Mouse (Mus musculus) layer of hippocampus, adult 8-10 months (tissue): ENCODE data around the gene Myo18a. TPM values are rescaled to one million over a fixed set of nuclear protein-coding genes. Genes with fewer than 3 reads are reported as not detected.

Experiments
- DNase-seq, 2 experiments: peaks; one replicate each; pipeline ENCODE4 v3.0.0; 2022; ENCODE audit warnings: low spot score in 2 of 2
- total RNA-seq, 4 experiments: library from RNA; stranded (reverse); gene quantifications; 2 replicates each; pipeline ENCODE4 v1.2.4; 2022

Myo18a gene
- total RNA-seq, 4 experiments from 2014 or later, result 136 to 156 (median 149) TPM

DNA sequence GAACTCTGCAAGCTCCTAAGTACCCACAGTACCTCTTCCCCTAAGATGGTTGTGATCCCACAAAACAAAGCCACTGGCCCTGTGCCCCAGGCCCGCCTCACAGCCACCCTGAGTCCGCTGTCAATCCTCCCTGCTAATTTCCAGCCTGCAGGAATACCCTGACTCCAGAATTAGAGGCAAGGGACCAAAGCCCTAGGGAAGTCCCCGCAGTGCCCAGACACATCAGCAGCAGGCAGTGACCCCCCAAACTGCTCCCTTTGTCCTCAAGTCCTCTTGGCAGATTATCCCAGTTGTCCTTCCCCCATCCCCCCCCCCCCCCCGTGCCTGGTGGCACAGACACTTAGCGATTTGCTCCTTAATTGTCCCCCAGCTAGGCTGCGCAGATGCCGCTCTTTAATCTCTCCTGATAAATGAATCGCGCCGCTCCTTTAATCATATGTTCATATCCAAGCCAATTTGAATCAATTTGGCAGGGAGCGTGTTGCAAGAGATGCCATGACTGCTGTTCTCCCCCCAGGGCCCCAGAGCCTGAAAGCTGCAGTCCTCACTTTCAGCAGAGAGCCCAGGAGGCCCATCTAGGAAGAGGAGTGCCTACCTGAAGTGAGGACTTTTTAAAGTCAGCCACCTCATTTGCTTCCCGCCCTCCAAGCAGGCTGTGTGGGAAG lies 104.5 kb downstream of the Myo18a start:
- no peak for DNase-seq

DNA sequence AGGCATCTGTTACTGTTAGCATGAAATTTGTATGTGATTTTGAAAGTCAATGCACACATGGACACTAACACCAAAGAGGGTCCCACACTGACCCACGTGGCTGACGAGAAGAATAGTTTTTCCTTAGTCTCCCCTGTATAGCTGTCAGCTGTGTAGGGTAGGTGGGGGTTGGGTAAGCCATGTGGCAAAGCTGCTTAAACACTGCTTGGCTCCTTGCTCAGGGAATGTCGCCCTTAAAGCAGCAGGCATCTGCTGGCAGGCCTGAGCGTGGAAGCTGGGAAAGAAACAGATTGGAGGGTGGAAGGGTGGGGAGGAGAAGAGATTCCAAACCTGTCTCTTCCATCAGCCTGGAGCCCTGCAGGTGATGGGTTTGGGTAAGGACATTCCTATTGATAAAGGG lies 108.4 kb downstream of the Myo18a start:
- DNase-seq, result peak; percentile 79 to 80

DNA sequence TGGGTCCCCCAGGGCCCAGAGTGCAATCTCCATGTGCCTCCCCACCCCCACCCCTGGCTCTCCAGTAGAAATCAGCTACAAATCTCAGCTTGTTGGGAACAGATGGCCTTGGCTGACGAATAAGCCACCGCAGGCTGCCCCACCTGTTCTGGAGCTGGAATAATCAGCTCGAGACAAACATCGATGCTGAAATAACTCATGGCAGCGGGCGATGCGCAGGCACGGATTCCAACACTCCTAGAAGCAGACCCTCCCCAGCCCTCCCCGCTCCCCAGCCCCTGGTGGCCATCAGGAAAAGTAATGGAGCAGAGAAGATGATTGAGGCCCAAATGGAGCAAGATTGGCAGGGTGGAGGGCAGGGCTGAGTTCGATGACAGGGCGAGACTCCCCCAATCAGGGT lies 109.2 kb downstream of the Myo18a start:
- peak; percentile 80 to 86 for DNase-seq

DNA sequence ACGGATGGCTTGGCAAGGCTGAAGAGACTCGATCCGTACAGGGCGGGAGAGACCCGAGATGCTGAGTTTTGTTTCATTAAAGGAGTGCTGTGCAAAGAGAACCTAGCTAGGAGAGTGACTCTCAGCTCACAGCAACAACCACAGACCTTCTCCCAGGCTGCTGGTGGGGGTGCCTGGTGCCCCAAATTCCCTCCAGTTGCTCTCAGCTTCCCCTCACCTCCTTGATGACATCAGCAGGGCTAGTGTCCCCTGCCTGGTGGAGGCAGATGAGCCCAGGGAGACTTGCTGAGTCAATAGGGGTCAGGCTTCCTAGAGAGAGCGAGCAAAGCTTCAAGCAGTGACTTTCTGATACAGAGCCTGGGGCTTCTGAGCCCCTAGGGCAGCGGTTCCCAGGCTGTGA lies 109.6 kb downstream of the Myo18a start:
- no peak for DNase-seq

DNA sequence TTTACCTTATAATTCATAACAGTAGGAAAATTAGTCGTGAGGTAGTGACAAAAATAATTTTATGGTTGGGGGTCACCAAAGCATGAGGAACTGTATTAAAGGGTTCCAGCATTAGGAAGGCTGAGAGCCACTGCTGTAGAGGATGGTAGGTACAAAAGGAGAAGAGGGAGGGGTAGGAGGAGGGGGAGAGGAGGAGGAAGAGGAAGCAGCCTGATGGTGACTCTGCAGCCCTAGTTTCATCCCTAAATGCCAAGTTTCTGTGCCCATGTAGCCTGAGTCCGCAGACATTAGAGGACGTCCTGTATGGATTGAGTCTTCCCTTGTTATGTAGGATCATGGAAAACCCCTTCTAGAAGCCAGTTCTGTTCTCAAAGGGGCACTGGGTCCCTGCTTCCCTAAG lies 110.1 kb downstream of the Myo18a start:
- no peak for DNase-seq

DNA sequence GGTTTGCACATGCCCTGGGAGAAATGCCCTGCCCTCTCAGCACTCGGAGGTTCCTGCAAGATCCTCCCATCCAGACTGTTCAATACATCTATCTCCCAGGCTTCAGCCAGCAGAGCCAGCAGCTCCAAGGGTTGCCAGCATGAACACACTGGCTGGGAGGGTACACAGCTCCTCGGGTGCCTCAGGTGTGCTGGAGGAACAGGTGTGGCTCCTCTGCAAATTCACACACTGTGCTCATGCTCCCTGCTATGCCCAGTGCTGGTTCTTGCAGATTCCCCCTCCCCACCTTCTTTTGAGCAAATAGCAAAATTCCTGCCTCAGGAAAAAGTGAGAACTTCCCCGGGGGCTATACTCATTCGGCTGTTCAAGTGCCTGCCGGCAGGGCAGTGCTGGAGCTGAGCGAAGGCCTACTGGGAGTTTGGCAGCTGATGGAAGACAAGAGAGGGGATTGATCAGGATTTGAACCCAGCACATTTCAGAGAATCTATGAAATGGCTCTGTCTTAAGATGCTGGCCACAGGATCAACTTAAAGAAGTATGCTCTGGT lies 111.7 kb downstream of the Myo18a start:
- no peak for DNase-seq

DNA sequence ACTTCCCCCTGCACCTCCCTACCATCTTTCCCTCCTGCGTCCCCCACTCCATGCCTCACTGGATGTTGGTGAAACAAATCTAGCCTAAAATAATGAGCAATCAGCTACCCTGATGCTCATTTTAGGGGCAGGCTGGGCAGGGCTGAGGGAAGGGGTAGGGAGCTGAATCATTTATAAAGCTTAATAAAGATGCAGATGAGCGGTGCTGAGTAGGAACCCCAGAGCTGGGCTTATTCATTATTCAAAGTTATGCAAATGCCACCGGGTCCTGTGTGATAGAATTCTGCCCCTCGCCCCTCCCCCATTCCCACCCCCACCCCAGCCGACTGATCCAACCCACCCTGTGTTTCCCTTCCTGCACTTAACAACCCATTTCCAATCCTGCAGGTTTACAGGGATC lies 112.2 kb downstream of the Myo18a start:
- no peak for DNase-seq

DNA sequence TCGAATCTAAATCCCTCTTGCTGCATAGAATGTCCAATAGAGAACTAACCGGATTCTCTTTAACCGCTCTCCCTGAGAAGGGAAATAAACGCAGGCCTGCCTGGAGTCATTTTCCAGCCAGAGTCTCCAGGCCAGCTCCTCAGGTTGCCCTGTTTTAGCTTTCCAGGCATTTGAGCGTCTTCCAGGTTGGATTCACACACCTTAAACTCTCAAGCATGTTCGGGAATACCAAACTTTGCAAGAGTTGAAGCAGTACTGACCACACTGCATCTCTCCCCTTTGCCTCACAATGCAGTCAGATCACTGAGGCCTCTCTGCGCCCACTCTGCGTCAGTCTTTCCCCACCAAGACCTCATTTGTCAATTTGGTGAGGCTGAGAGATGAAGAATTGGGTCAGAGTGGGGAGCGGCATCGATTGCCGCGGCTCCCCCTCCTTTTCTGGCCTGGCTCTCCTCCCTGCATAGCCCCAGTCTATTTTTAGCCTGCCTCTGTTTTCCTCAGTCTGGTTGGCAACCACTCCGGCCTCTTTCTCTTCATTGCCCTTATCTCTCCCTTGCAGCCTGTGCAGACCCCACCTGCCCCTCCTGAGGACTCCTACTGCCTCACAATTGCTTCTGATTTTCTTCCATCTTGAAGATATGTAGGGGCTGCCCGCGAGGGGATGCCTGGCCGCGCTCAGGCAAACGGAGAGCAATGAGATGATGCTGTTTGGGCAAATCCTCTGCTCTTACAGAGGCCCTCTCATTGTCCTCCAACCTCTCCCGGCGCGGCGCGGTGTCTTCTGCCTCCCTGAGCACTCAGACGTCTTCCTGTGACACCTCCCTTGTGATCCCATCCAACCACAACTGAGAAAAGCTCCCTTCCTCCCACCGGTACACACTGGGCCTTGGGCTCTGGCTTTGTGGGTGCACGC lies 113.1 kb downstream of the Myo18a start:
- no peak for DNase-seq

DNA sequence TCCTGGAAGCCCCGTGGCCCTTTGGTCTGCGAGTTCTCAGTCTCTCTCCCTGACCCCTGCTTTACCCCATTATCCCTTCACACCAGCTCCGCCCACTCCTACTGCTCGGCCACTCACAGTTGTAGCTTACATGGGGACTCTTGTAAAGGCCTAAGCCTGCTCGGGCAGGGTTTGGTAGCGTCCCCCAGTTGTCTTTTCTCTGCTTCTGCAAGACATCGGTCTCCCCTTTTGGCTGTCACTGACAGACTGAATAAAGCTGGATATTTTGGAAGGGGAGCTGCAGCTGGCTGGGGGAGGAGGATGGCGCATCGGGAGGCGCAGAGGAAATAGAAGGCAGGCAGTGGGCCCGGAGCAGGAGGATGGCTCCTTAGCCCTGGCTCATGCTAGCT lies 113.7 kb downstream of the Myo18a start:
- DNase-seq, result no peak

DNA sequence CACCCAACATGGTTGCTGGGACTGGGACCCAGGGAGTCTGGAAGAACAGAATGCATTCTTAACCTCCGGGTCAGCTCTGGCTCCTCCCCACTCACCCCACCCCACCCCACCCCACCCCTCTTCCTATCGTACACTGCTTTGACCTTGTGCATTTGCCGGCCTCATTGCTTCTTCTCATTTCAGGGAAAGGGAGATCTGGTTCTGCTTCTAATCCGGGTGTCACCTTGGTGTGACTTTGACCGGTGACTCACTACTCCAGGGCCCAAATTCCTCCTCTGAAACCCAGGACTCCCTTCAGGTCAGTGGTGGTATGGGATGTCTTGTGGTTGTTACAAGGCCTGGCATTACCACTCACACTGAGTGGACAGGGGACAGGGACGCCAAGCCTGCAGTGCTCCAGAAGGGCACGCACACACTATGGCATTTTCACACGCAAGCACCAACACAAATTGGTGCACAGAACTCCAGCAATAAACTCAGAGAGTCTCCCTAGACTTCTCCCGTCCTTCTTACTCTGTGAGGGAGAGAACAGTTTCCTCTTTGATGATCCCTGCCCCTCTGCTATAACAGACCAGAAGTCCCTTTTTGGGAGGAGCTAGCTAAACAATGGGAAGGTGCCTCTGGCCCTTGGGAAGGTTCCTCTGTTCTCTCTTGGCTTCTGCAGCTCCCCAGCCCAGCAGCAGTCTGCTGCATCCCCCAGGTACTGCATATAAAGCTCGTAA lies 121.6 kb downstream of the Myo18a start:
- DNase-seq, result no peak

DNA sequence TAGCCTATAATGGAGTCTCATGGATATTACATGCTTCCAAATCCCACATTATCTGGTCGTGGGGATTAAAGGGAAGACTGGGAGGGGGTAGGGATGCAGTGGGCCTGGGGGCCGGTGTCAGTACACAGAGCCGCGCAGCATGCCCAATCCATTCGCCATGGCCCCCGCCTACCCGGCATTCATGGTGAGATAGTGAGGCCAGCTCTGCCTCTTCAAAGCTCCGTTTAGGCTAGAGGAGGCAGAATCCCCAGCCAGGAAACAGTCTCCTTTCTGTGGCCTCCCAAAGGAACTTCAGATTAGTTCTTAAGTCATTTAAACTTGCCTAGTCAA lies 122.2 kb downstream of the Myo18a start:
- DNase-seq, result no peak

DNA sequence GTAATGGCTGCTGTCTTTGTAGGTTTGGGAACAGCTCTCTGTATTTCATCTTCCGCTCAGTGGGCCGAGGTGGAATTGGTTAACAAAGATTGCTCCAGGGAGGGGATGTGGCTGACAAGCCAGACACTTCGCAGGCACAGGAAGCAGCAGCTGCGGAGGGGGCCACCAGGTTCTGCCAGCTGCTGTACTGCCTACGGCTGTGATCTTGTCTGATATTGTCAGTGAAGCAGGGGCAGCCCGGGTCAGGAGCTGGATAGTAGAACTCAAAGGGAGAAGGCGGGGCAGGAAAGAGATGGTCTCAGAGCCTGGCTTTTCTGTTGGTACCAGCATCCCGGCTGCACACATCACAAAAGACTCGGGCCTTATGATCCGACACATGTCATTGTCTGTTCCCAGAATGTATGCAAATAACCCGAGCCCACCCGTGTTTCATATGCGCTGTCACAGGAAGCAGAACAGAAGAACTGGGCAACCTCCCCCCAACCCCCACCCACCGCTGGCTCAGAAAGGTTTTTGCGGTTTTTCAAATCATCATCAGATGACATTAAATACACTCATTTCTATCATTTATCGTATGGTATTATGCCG lies 124.4 kb downstream of the Myo18a start:
- DNase-seq, result no peak

DNA sequence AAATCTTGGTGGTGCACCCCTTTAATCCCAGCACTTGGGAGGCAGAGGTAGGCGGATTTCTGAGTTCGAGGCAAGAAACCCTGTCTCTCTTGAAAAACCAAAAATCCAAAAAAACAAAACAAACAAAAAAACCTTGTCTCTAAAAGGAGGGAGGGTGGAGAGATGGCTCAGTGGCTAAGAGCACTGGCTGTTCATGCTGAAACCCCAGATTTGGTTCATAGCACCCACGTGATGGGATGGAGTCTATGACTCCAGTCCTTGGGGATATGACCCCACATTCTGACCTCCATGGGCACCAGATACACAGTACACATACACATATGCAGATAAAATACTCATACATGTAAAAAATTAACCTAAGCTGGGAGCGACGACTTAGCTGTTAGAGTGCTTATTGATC lies 125.8 kb downstream of the Myo18a start:
- DNase-seq, result no peak

DNA sequence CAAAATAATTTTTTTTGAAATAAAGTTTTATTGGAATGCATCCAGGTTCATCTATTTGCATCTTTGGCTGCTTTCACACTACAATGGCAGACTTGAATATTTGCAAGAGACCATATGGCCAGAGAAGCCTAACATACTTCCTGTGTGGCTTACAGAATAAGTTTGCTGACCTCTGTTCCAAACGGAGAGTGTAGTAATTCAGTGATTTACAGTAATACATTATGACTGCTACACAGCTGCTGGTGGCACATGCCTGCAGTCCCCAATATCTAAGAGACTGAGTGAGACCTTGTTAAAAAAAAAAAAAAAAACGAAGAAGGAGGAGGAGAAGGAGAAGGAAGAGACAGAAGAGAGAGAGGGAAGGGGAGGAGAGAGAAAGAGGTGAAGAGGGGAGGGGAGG lies 126.4 kb downstream of the Myo18a start:
- no peak for DNase-seq

DNA sequence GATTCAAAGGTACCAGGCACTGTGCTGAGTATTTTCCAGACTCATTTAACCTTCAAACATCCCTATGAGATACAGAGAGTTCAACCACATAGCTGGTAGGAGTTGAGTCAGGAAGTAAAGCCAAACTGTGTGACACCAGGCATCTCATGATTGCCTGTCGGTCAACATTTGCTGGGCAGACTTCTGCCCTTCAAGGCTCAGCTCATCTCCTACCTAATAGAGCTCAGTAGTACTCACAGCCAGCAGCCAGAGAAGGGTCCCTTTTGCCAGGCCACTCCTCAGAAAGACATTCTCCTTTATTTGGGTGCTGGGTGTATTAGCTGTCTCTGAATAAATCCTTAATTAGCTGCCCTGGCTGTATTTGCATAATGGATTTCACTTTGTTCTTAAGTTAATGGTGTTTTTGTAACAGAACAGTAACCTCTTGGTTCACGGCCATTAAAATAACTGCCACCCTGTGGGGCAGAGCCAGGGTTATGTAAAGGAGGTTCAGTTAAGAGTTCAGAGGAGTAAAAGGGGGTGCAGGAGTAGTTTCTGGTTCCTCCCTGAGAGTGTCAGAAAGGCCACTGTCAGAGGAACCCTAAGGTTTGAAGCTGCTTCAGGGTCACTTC lies 127.7 kb downstream of the Myo18a start:
- no peak for DNase-seq

DNA sequence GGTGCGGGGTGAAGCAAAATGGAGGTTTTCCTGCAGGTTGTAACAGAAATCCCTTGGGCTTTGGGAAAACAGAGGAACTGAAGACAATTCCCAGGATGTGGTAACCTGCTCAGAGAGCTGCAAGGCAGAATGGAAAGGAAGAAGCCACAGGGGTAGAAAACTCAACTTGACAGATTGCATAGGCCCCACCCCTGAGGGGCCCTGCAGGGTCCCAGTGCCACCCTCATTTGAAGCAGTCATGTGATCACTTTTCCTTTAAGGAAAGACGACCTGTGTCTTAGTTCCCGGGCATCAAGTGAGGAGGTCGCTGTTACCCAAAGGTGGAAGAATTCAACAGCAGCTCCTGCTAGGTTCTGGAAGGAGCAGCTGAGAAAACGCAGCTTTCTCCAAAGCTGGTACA lies 129.8 kb downstream of the Myo18a start:
- DNase-seq, result no peak

DNA sequence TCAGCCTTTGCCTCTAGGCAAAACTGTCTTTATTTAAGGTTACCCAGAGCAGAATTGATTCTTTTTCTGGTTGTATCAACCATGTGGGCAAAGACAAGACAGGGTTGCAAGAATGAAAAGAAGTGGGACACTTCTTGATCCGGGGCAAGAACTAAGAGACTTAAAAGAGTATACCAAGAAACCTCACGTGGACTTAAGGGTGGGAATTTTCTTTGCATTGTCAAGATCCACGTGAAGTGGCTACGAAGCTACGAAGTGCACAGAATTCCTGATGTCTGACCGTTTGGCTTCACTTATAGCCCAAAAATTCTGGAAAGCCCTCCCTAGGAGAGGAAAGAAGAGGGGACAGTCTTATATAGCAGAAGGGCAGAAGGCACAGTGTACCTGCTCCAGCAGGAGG lies 130.2 kb downstream of the Myo18a start:
- DNase-seq, result no peak

DNA sequence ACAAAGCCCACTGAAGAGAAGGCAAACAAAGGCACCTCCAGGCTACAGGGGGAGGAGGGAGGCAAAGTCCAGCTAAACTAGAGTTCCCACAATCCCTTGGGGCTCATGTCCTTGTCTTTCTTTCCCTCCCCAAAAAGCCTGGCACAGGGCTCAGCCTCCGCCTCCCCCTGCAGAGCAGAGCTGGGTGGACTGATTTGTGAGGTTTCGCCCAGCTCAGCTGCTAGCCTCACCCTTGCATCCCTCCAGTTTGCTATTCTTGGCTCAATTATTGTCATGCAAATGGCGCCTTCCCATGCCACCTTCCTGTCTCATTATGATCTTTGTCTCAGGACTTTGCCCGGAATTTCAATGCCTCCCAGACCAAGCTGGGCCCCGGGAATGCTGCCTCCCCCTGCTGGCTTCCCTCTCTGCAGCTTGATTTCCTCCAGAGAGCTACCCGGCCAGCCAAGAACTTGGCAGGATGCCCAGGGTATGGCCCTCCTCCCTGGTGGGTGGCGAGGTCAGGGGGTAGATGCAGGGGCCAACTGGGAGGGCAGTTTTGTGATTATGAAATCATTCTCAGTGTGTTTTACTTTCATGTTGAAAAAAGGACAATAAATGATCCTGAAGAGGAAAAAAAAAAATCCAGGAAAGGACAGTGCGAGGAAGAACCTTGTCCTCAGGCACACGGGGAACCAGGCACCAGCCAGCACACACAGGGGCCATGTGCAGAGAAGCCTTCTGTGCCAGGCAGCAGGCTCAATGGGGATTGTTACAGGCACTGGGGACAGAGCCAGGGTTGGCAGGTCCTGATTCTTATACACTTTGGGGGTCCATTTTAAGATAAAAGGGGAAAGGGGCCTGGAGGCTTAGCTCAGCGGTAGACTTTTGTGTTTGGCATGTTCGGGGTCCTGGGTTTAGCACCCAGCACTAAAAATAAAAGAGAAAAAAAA lies 131.0 kb downstream of the Myo18a start, which contains the start of gene Pipox:
Gene Pipox, minus strand, starts transcription at position 310 of the 932 bp plus-strand sequence.
- DNase-seq, result peak; percentile 87 to 90

DNA sequence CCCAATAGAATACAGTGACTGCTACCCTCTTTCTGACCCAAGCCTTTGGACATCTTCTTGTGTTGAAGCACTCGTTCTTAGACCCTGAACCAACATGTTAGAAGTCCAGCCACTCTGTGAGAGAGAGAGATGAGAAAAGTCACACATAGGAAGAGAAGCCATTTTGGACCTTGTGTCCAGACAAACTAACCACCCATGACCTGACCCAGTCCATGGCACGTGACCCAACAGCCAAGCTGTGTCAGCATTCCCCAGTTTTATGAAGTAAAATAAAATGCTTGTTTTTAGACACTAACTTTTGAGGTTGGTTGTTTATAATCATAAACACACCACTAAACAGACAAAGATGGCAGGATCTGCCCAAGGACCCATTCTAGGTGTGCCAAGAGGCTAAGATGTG lies 131.9 kb downstream of the Myo18a start:
- DNase-seq, result no peak

DNA sequence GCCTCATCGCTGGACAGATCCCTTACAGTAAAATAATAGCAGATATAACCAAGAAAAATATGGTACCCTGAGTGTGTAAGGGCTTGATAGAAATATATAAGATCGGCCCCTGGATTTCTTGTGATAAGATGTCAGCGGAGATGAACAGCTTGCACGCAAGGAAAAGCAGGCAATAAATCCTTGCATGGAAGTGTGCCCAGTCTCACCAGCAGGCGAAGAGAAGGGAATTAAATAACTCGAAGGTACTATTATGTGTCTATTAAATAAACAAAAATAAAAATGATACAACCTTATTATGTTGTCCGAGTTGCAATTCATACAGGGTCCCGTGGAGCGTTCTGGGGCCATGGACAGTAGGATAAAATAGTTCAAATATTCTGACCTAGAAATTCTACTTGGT lies 133.0 kb downstream of the Myo18a start:
- no peak for DNase-seq
